Mouse (Mus musculus) splenic B cell, adult 2 months (primary cell): ENCODE measurements around the gene Perm1.

Experiments
- DNase-seq: peaks from one replicate; pipeline ENCODE4 v3.0.0-alpha.2; 2011; ENCODE audit warnings: low read depth, low spot score
- H3K27me3 ChIP-seq: 2 replicates; pipeline ENCODE4 v1.6.1; 2012; ENCODE audit warnings: mild to moderate bottlenecking, low read length, moderate library complexity, mixed read lengths; ENCODE audit not compliant: control insufficient read depth, poor library complexity, insufficient read depth, severe bottlenecking
- H3K36me3 ChIP-seq: 2 replicates; pipeline ENCODE4 v1.6.1; 2012; ENCODE audit warnings: mild to moderate bottlenecking, low read length, moderate library complexity, mixed read lengths; ENCODE audit not compliant: control insufficient read depth, poor library complexity, insufficient read depth, severe bottlenecking

Perm1 gene

GRCm38 (mm10) chr4:156193906-156194305 lies 21.8 kb upstream of the Perm1 start:
- Histone ChIP-seq H3K27me3 (no peaks in the 10 kb centered on the region; the same call in 1 of the 2 replicates), H3K36me3 (no peaks in the 10 kb centered on the region)
- no peak for DNase-seq

GRCm38 (mm10) chr4:156194346-156194745 lies 21.3 kb upstream of the Perm1 start:
- H3K27me3 ChIP-seq: no peaks in the 10 kb centered on the region; the same call in 1 of the 2 replicates
- no peaks in the 10 kb centered on the region for H3K36me3 ChIP-seq
- DNase-seq: no peak

GRCm38 (mm10) chr4:156195927-156196870 lies 19.5 kb upstream of the Perm1 start:
- no peaks in the 10 kb centered on the region for H3K36me3 ChIP-seq
- peak; percentile 29 for DNase-seq
- H3K27me3 ChIP-seq: no peaks in the 10 kb centered on the region; the same call in 1 of the 2 replicates

DNA sequence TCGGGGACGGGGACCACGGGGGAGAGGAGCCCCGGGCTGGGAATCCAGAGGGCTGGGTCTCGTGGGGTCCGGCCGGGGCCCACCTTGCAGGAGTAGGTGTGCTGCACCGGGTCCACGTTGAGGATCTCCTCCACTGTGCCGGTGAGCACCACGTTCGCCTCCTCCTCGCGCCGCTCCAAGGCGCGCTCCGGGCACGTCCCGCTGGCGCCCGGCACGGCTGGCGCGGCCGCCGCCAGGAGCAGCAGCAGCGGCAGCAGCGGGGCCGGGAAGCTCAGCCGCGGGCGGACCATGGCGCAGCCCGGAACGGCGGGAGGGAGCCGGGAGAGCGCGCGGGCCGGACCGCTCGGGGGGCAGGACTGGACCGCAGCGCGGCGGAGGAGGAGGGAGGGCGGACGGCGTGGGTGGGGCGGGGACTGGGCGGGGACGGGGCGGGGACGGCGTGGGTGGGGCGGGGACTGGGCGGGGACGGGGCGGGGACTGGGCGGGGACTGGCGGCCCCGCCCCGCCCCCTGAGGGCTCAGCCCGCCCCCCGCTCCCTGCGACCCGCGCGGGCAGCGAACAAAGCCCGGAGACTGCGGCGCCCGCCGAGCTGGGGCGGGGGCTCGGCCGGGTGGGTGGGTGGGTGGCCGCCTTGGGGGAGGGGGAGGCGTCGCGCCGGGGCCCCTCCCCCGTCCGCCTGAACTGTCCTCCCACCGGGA lies 18.4 kb upstream of the Perm1 start, which contains the start of gene Agrn:
Gene Agrn, minus strand, starts transcription at position 358 of the 698 bp plus-strand sequence.
- peak; percentile 63 for DNase-seq
- Histone ChIP-seq H3K27me3 (no peaks in the 10 kb centered on the region; the same call in 1 of the 2 replicates), H3K36me3 (no peaks in the 10 kb centered on the region)

DNA sequence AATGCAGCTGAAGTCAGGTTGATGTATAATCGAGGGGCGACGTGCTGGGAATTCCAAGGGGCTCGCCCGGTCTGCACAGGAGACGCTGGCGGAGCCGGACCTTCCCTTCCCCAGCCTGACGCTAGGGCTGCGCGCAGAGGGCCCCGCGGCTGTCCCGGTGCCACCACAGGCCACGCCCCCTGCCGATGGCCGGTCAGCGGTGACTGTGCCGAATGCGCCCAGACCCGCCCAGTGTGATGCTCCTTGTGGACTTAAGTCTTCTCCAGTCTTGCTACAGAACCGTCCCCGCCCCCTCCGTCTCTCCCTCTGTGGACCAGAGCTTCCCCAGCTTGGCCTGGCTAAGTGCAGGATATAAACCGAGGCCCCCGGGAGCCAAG lies 17.9 kb upstream of the Perm1 start:
- no peaks in the 10 kb centered on the region; the same call in 1 of the 2 replicates for H3K27me3 ChIP-seq
- H3K36me3 ChIP-seq: no peaks in the 10 kb centered on the region
- DNase-seq: peak; percentile 80

DNA sequence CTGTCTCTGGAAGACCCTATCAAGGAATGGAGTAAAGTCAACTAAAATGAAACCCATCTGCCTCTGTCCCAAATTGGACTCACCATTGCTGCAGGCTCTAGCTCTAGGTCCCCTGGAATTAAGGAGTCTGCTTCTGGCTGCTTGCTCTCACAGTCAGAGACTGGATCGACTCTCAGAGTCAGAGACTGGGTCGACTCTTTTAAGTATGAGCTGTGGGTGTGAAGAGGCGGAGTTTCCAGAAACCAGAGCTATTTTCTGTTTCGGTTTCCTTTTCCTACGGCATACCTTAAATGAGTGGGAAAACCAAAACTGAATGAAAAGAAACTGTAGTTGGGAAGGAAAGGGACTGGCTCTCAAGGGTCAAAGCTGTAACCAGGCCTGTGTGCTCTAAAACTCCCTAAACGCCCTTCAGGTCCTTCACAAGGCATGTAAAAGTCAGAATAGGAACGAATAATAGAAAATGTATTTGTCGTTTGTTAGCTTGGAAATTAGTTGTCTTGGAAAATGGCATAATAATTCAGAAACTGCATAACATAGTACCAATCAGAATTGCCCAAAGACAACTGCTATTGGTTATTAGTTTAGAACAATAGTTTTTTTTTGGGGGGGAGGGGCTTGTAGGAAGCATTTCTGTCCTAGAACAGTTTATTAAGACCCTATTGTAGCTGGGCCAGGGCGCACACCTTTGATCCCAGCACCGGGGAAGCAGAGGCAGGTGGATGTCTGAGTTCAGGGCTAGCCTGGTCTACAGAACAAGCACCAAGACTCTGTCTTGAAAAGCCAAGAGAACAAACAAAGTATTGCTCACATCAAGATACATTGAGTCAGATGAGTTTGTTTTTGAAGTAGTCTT lies 14.8 kb upstream of the Perm1 start, which contains the start of gene Isg15:
Gene Isg15, minus strand, starts transcription at position 196 of the 853 bp plus-strand sequence.
- H3K27me3 ChIP-seq: no peaks in the 10 kb centered on the region; the same call in 1 of the 2 replicates
- no peaks in the 10 kb centered on the region for H3K36me3 ChIP-seq
- peak; percentile 64 for DNase-seq

- H3K36me3 ChIP-seq: no peaks in the 10 kb centered on the region
- no peaks in the 10 kb centered on the region for H3K27me3 ChIP-seq
- no peak for DNase-seq
Measured at GRCm38 (mm10) chr4:156202462-156202893, 13.2 kb upstream of the Perm1 start.

DNA sequence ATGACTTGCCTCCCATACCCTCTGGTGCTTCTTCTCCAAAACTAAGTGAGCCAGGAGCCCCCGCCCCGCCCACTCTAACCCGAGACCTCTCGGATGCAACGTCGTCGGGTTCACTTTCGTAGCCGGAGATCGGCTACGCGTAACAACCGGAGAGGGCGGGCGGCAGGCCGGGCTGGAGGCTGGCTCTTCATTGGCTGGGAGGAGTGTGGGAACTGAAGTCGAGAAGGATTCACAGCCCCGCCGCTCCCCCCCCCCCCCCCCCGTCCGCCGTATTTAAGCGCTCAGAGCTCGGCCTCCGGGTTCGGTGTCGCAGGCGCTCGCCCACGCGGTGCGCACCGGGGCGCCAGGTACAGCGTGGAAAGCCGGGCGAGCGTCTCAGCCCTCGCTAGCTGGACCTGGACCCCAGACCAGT lies 12.7 kb upstream of the Perm1 start, which contains the start of gene AW011738:
Gene AW011738, plus strand, starts transcription at position 304 of the 412 bp plus-strand sequence.
- Histone ChIP-seq H3K27me3 (no peaks in the 10 kb centered on the region), H3K36me3 (no peaks in the 10 kb centered on the region)
- DNase-seq: peak; percentile 85

GRCm38 (mm10) chr4:156203413-156204131 lies 12.1 kb upstream of the Perm1 start:
- peak; percentile 32 for DNase-seq
- H3K27me3 ChIP-seq: no peaks in the 10 kb centered on the region
- H3K36me3 ChIP-seq: no peaks in the 10 kb centered on the region

- Histone ChIP-seq H3K36me3 (no peaks in the 10 kb centered on the region), H3K27me3 (no peaks in the 10 kb centered on the region)
- no peak for DNase-seq
Measured at GRCm38 (mm10) chr4:156208872-156209271, 6.8 kb upstream of the Perm1 start.

DNA sequence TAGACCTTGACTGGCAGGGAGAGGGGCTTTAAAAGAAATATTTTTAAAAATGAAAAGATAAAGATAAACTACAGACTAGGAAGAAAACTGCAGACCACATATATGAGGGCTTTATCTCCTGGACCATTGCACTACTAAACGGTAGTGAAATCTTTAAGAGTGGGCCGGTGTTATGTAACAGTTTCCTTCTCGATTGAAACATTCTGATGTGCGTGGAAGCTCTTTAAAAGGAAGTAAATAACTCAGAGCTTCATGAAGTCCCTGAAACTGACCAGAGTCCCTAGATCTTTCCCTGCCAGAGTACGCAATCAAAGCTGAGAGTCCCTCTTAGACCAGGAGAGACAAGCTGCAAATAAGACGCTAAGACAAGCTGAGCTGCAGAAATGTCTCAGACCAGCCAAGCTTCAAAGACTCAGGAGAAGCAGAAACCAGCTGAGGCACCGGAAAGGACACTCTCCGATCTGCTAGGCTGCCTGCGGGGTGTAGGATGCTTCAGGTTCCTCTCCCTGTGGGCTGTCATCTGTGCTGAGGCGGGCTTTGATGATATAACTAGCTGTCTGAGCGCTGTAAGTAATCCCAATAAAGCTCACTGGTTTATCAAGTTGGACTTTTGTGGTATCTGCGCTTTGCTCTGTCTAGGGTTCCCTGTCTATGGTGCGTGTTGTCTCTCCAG lies 5.6 kb upstream of the Perm1 start:
- no peak for DNase-seq
- H3K27me3 ChIP-seq: no peaks in the 10 kb centered on the region
- H3K36me3 ChIP-seq: no peaks in the 10 kb centered on the region

GRCm38 (mm10) chr4:156213134-156213533 lies 2.5 kb upstream of the Perm1 start:
- H3K27me3 ChIP-seq: no peaks in the 10 kb centered on the region
- no peaks in the 10 kb centered on the region for H3K36me3 ChIP-seq
- no peak for DNase-seq

GRCm38 (mm10) chr4:156216196-156216595 lies 528 bp downstream of the Perm1 start:
- H3K27me3 ChIP-seq: no peaks in the 10 kb centered on the region
- H3K36me3 ChIP-seq: no peaks in the 10 kb centered on the region
- DNase-seq: no peak
